Mouse (Mus musculus) adrenal gland, adult 2 months (tissue): ENCODE data around the gene Col5a3. TPM values are rescaled to one million over a fixed set of nuclear protein-coding genes. Genes with fewer than 3 reads are reported as not detected.
"Not testable (repeated sequence)": the region's sequence is repeated elsewhere in the genome, so short reads cannot be mapped to it uniquely, and the experiment has no call there.

Experiments used
- DNase-seq: peaks from one replicate; pipeline ENCODE4 v3.0.0; 2021
- long read RNA-seq: library from polyadenylated mRNA; stranded (forward); transcript quantifications from one replicate; pipeline ENCODE4 v2.0.0, GENCODE M21; 2021
- polyA plus RNA-seq: library from polyadenylated mRNA; depleted of rRNA; stranded (reverse); fragments of >200 nt; gene quantifications from 2 replicates; pipeline ENCODE4 v1.2.3, GENCODE M21; 2012; rRNA removed
- total RNA-seq, 2 experiments: library from RNA; stranded (reverse); gene quantifications; 2 replicates each; pipeline ENCODE4 v1.2.3; 2021

Gene Col5a3
- total RNA-seq (100 to 1,000 TPM in 1 of 2 experiments, 10 to 100 TPM in 1; 78.4 to 293 TPM), polyA plus RNA-seq (108 and 110 TPM in 2 replicates)
- long read RNA-seq, full-length matches to known transcripts, result 15 of 77 reads
- long read RNA-seq, partial matches to known transcripts, result 50 of 77 reads
- long read RNA-seq, other reads (novel, unspliced or antisense), result 12 of 77 reads

DNA sequence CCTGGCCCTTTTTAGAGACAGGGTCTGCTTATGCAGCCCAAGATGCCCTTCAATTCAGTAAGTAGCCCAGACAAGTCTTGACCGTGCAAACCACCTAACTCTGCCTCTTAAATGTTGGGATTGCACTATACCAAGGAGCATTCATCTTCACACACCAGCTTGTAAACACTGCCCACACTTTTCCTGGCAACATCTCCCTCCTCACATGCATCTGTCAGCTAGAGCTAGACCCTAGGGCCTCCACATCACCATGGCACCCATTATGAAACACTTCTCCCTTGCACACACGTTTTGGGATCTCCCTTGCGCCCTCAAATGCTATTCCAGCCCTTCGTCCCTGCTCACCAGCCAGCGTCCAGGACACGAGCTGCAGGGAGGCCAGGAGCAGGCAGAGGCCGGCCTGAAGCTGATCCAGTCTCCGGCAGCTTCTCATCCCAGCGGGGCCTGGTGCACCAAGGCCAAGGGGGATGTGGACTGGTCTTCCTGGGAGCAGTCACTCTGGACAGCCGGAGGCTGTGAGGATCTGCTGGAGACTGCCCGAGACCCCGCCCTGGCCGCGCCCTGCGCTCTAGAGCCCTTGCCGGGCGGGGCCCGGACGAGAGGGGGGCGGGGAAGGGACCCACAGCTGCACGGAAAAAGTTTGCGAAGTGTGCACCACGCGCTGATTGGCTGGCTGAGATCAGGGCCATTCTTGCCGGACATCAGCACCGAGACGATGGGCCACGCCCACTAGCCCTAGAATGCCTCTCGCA lies at the start of gene Col5a3:
Col5a3 (minus strand) TSS at position 547 of the 752 bp plus-strand sequence.
- peak; percentile 92 for DNase-seq

DNA sequence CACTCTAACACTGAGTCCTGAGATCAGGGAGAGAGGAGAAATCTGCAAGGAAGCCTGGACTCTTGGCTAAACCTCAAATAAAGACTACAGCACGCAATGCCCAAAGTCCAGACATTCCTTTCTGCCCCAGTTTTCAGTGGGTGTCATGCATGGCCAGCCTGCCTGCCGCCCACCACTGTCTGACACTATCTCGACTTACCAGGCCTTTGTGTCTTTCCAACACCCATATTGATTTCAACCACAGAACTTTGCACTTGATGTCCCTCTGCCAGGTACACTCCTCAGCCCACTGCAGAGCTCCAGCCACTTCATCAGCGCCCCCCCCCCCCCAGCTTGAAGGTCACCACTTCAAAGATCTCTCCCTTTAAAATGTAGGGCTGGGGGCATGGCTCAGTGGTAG lies 47.4 kb upstream of the Col5a3 start:
- no peak for DNase-seq

DNA sequence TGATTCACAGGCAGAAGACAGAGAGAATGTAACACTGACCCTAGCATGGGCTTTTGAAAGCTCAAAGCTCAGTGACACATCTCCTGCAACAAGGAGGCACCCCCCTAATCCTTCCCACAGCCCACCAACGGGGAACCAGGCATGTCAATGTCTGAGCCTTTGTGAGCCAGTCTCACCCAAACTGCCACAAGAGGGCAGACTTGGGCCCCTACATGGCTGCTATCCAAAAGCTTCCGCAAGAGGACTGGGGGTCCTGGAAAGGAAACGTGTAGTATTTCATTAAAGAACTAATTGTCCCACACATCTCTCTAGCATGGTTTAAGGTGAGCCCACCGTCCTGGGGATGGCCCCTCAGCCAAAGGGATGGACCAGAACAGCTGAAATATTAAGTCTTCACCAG lies 47.0 kb upstream of the Col5a3 start:
- DNase-seq, result no peak

DNA sequence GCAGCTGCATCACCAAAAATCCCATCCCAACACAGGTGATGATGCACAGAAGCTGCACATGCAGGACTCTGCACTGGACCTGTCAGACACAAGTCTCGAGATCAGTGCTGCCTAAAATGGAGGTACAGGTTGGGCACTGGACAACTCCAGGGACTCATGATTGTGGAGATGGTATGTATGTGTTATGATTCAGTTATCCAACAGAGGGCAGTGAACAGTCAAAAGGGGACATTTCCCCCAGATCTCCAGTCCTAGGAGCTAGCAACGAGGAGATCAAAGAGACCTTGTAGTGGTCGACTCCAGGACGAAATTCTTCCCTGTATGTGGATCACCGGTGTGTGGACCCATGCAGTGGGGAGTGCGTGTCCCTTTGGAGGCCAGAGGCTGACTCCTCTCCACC lies 45.1 kb upstream of the Col5a3 start:
- DNase-seq, result no peak

DNA sequence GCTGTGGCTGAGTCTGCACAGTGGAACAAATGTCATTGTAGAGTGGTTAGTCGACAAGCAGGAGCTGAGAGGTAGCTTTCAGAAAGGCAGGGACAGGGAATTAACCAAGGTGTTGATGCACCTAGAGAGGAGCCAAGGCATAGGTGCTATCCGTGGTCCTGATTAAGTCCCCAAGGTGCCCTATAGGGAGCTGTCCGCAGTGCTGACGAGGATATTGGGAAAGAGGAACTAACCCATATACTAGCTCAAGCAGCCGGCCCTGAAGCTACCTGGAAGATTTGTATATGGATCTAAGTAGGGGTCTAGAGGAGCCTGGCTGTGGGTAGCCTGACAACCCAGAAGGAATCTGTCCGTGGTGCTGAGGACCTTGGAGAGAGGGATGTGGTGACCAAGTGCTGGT lies 42.3 kb upstream of the Col5a3 start:
- DNase-seq, result no peak

DNA sequence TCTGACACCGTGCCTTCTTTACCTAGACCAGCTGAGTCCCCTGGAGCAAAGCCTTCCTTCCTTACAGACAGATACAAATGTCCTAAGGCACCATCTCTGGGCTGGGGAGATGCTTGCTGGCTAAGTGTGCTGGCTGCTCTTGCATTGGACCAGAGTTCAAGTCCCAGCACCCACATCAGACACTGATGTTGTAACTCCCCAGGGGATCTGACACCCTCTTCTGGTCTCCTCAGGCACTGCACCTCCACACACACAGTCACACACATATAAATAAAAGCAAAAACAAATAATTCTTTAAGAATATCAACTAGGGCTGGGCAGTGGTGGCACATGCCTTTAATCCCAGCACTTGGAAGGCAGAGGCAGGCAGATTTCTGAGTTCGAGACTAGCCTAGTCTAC lies 35.3 kb upstream of the Col5a3 start:
- no peak for DNase-seq

DNA sequence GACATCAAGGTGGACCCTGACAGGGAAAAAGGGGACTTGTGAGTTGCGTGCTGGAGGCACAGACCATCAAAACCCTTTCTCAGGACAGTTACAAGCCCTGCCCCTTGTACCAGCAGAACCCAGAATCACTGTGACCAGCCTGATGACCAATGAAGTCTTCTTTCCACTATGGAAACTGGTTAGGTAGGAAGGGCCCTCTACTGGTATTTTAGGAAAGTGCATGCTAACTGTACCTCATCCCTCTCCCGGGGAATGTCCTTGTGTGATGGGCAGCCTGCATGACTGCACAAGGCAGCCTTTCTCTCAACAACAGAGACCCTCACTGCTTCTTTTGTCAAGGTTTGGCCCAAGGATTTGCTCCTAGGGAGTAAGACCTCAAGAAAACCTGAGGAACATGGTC lies 27.8 kb upstream of the Col5a3 start:
- DNase-seq, result peak; percentile 35

DNA sequence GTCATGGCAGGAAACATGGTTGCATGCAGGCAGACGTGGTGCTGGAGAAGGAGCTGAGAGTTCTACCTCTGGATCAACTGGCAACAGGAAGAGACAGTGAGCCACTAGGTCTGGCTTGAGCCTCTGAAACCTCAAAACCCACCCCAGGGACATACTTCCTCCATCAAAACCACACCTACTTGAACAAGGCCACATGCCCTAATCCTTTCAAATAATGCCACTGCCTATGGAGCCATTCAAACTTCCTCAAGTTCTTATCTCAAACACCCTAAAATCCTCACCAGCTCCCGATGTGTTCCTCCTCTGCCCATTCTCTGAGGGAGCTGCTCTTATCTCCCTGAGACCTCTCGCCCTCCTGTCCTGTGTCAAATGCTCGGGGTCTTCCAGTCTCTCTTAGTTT lies 27.3 kb upstream of the Col5a3 start:
- no peak for DNase-seq

DNA sequence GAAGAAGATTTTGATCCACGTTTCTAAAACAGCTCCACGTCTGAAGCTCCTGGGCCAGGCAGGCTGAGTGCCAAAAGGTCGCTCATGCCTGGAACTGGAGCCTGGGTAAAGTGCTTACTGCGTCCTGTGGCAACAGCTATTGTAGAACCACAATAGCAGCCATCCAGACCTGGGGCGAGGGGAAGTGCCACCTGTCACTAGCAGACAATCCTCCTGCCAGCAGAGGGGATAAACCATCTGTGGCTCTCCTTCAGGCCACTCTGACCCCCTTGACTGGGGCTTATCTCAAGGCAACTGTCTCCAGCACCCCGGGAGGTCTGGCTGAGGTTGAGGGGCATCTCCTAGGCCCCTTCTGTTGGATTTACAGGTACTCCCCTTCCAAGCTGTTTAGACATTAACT lies 24.1 kb upstream of the Col5a3 start:
- DNase-seq, result no peak

DNA sequence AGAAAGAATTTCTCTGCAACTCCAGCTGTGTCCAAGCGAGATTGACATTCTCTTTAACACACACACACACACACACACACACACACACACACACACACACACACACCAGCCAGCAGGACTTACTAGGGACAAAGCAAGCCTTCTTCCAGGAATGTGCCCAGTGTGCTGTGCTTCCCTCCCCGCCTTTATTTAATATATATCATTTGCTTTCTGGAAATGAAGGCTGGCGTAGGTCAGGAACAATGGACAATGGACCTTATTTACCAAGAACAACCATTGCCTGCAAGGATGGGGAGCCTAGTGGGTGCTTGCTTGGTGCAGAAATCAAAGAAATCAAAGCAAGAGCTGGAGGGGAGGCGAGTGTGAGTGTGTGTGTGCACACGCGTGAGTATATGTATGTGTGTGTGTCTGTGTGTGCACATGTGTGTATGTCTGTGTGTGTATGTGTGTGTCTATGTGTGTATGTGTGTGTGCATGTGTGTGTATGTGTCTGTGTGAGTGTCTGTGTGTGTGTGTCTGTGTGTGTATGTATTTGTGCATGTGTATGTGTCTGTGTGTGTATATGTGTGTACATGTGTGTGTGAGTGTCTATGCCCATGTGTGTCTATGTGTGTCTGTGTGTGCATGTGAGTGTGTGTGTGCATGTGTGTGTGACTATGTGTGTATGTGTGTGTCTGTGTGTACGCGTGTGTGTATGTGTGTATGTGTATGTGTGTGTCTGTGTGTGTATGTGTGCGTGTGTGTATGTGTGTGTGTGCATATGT lies 22.5 kb upstream of the Col5a3 start:
- DNase-seq, result no peak

DNA sequence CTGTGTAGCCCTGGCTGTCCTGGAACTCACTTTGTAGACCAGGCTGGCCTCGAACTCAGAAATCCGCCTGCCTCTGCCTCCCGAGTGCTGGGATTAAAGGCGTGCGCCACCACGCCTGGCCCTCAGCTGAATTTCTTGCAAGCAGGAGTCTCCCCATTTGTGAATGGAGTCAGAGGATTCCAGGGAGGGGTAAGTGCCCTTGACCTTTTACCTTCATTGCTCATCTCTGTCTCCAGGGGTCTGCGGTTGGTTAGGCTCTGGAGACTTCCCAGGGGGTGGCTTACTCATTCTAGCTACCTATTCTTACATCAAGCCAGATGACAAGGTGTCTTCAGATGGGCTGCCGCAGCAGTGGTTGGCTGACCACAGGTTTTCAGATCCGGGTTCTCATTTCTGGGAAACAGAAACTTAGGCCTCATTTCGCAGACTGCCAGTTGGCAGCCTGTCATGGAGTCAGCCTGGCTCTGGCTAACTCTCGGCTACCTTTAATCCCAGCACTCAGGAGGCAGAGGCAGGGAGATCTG lies 20.6 kb upstream of the Col5a3 start:
- not testable (repeated sequence) for DNase-seq

DNA sequence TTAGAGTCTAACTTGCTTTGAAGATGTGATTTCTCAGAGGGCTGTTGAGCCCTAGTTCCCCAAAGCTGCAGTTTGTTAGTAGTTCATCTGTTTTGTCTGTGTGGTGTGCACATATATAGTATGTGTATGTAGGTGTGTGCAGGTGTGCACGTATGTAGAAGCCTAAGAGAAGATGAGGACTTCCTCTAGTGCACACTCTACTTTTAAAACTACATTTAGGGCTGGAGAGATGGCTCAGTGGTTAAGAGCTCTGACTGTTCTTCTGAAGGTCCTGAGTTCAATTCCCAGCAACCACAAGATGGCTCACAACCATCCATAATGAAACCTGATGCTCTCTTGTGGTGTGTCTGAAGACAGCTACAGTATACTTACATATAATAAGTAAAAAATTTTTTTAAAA lies 20.0 kb upstream of the Col5a3 start:
- no peak for DNase-seq

DNA sequence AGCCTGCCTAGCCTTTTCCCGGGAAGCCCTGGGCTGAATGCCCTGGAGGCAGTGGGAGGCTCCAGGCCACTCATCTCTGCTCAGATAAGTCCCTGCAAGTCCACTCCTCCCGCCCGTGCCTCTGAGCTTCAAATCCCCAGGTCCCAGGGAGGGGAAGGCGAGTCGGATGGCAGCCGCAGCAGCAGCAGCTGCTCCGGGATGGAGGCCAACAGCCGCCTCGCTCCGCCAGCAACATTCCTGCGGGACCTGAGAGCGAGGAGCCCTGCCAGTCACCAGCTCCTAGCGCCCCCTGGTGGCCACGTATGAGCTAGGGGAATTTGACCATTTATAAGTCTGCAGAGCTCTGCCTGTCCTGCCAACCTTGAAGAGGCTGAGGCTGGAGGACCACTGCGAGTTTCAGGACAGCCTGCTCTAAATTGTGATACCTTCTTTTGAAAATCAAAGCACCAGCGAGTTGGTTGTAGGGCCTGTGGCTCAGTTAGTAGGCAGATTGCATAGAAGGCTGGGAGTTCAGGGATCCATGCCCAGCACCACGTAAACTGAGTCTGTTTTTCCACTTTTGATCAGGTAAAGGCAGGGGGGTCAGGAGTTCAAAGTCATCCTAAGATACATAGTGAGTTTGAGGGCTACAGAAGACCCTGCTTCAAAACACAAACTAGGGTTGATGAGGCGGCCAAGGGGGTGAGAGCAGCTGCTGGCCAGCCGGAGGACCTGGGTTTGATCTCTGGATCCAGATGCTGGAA lies 16.2 kb upstream of the Col5a3 start:
- DNase-seq, result peak; percentile 94

DNA sequence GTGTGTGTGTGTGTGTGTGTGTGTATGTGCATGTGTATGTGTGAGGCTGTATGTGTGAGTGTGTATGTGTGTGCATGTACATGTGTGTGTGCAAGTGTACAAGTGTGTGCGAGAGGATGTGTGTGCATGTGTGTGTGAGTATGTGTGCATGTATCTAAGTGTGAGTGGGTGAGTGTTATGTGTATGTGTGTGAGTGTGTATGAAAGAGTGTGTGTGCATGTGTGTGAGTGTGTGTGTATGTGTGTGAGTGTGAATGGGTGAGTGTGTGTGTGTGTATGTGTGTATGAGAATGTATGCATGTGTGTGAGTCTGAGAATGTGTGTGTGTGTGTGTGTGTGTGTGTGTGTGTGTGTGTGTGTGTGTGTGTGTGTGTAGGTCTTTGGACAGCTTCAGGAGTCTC lies 13.3 kb upstream of the Col5a3 start:
- DNase-seq, result no peak

DNA sequence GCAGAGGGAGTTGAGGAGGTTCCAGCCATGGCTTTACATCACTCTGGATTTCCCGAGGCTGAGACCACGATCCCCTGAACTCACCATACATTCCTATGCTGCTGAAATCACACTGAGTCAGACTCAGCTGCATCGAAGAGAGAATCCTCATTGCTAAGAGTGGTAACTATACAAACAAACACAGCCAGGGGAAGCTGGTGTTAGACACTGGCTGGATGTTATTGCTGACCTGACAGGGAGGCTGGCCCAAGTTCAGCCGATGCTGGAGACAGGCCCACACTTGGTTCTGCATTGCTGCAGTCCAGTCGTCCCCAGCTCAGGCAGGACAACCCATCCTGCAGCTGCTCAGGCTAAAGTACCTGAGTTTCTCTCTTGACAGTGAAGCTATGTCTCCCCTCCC lies 10.9 kb upstream of the Col5a3 start:
- DNase-seq, result no peak

DNA sequence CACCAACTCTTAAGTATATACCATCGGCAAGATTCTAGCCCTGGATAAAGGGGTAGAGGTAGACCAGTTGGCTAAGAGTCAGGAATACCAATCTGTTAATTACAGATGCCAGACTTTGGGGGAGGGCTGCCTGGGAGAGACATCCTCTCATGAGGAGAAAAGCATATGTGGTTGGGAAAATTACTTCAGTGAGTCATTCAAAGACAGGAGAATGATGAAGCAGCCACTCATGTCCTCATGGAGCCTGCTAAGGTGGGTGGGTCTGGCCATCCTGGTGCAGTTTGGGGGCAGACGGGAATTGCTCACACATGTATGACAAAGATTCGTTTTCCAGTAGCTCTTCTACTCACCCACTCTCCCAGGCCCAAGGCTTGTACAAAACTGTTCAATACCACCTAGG lies 8.0 kb upstream of the Col5a3 start:
- no peak for DNase-seq

DNA sequence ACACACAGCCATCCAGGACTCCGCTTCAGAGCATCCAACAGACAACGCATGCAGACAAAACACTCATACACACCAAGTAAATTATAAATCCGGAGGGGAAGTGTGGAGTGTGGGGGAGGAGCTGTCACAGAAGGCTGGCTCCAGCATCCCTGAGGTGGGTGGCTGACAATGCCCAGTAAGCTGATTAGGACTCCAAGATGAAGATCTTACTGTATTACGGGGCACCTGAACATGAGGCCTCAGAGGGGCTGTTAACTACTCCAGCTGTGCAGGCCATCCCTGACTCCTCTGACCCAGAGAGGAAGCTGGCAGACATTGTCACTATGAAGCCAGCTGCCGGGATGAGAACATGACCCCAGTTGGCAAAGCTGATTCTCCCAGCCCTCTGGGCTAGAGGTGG lies 5.1 kb upstream of the Col5a3 start:
- DNase-seq, result no peak

DNA sequence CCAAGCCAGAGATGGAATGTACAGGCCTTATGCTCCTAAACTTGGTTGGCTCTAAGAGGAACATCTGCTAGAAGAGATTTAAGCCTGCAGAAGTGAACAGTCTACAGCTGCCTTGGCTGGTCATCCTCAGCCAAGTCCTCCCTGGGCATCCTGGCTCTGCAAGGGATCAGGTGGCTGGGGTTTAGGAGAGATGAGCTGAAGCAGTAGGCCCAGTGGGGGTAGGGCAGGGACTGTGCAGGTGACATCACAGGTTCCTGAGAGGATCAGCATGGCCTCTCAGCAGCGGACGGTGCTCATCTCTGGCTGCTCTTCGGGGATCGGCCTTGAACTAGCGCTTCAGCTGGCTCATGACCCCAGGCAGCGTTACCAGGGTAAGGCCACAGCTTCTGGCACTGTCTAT lies 3.4 kb upstream of the Col5a3 start, which contains the start of gene Rdh8:
Rdh8 (plus strand) TSS at position 268 of the 400 bp plus-strand sequence.
- peak; percentile 37 for DNase-seq

DNA sequence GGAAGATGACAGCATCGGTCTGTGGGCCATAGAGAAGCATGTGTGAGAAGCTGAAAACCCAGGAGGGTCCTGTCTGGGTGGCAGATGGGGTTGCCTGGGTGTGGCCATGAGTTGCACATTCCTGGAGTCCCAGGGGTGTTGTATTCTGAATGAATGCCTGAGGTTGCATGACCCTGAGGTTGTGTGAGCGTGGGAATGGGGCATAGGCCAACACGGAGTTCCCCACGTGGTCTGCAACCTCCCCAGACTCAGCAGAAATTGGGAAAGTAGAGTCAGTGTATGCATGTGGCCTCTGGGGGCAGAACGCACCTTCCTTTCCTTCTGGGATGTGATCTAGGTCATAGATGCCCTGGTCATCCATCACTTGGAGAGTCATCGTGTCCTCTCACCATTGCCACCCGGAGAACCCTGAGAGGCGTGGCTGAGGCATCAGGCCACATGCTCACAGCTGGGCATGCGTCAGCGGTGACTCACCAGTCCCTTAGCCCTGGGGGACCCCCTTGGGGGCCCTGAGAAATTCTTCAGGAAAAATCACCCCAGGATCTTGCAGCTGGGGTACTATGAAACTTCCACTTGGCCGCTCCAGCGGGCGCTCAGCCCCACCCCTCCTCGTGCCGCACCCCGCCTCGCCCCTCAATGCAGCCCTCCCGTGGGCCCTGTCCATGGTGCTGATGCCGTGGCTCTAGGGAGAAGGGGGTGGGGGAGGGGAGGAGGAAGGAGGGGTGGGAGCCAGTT lies 2.2 kb downstream of the Col5a3 start:
- peak; percentile 91 for DNase-seq

DNA sequence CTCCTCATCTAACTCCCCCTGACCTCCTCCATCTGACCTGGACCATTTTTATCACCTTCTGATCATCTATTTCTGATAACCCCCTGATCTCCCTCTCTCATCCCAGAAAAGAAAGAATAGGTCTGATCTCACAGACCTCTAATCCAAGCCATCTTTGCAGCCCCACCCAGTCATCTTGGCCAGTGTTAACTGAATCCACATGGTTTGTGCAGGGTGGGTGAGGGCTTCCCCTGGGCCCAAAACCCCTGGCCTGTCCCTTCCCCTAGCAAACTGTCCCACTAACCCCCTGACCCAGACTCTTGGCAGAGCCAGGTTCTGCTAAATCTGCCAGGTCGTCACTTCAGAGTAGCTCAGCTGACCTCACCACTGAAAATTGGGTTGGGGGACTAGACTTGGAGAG lies 4.1 kb downstream of the Col5a3 start:
- DNase-seq, result no peak

DNA sequence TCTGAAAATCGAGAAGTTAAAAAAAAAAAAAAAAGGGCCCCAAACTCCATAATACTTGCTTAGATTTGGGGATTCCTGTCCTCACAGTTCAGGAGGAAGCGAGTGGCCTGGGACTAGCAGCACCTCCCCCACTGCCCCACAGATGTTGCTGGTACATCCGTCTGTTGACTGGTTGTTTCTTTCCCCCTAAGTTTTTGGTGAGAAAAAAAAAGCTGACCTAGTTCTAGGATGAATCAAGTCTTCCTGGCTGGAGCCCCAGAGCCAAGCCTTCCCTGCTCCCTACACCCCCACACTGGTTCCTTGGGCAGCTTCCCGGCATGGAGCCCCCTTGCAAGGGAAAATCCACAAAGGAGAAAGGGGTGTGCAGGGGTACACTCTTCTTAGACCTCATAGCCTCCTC lies 4.6 kb downstream of the Col5a3 start:
- DNase-seq, result peak; percentile 64

DNA sequence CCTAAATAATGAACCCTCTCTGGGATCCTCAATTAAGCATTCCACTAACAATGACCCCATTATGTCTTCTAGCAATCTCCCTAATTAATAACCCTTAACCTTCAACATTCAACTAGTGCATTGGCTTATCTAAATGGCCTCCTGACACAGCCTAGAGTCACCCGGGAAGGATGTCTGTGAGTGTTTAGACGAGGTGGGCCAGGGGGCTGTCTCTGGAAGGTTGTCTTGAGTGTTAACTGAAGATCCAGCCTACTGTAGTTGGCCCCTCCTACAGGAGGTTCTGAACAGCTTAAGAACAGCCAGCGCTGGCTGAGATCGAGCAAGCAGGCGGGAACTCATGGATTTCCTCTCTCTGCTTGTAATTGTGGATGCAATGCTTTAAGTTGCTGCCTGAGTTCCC lies 9.2 kb downstream of the Col5a3 start:
- peak; percentile 78 for DNase-seq
